ENCODE assay signal across 27 mouse cellular contexts in genomic region chr13:21183066-21183465, GRCm38 (mm10). TPM values are rescaled to one million over a fixed set of nuclear protein-coding genes. Genes with fewer than 3 reads are reported as not detected.
A peak's percentile ranks its signal among the peaks of the same experiment; 100 is the strongest.
DNase-seq lines count a peak whose midpoint lies in the region; ATAC-seq and TF ChIP-seq lines count a peak whose summit lies in the region.
"Had no signal": no experiment of that assay in that cellular context is flagged by ENCODE, and none has a peak within 500 bp of the region (broad histone marks: within the 10 kb centered on the region; RNA-seq: fewer than 3 reads in every experiment).

No protein-coding gene starts in this region.

- TF ChIP-seq CTCF in liver, postnatal 0 days (IDR thresholded peaks at IDR 0.05; ENCODE audit: low read depth), result no peak
- no peak for TF ChIP-seq CTCF in G1E (IDR thresholded peaks at IDR 0.05; ENCODE audit: low read depth, low read length)

- H3K4me1 ChIP-seq in heart, embryonic 12.5 days (replicated peaks), result peaks cover 21% of the 10 kb centered on the region
- H3K4me1 ChIP-seq in intestine, embryonic 15.5 days (replicated peaks), result peaks cover 26% of the 10 kb centered on the region
- peaks cover 33% of the 10 kb centered on the region for H3K4me1 ChIP-seq in intestine, embryonic 16.5 days (ENCODE audit: control insufficient read depth, insufficient read depth, low read length)
- H3K4me1 ChIP-seq in liver, embryonic 15.5 days (replicated peaks), result peaks cover 48% of the 10 kb centered on the region
- H3K4me1 ChIP-seq in liver, postnatal 0 days (ENCODE audit: insufficient read depth), result peaks cover 27% of the 10 kb centered on the region
- peaks cover 60% of the 10 kb centered on the region for H3K4me1 ChIP-seq in G1E (ENCODE audit: insufficient read depth, low read depth, low read length)

- H3K4me2 ChIP-seq in heart, embryonic 12.5 days, result no peak overlapping the region
- 0 out of 2 replicates have a peak overlapping the region, but pooled peaks have one; percentile 82 for H3K4me2 ChIP-seq in intestine, embryonic 15.5 days (replicated peaks)
- H3K4me2 ChIP-seq in intestine, embryonic 16.5 days (ENCODE audit: low read depth, low read length), result no peak overlapping the region
- H3K4me2 ChIP-seq in liver, embryonic 15.5 days, result 0 out of 2 replicates have a peak overlapping the region, but pooled peaks have one; percentile 93
- no peak overlapping the region for H3K4me2 ChIP-seq in liver, postnatal 0 days (ENCODE audit: low read depth, low read length)
- H3K4me2 ChIP-seq: embryonic facial prominence, embryonic 15.5 days had no signal

- H3K9me3 ChIP-seq in heart, embryonic 12.5 days (replicated peaks), result no peaks in the 10 kb centered on the region
- H3K9me3 ChIP-seq in intestine, embryonic 15.5 days, result no peaks in the 10 kb centered on the region
- no peaks in the 10 kb centered on the region for H3K9me3 ChIP-seq in intestine, embryonic 16.5 days (ENCODE audit: control insufficient read depth, low read length)
- no peaks in the 10 kb centered on the region for H3K9me3 ChIP-seq in liver, embryonic 15.5 days (replicated peaks)
- no peaks in the 10 kb centered on the region for H3K9me3 ChIP-seq in liver, postnatal 0 days (ENCODE audit: low read length)
- H3K9me3 ChIP-seq in G1E (replicated peaks), result no peaks in the 10 kb centered on the region
- H3K9me3 ChIP-seq: embryonic facial prominence, embryonic 15.5 days; forebrain, embryonic 13.5 days had no signal

- H3K9ac ChIP-seq in heart, embryonic 12.5 days, result no peak overlapping the region
- no peak overlapping the region for H3K9ac ChIP-seq in intestine, embryonic 15.5 days
- H3K9ac ChIP-seq in intestine, embryonic 16.5 days (ENCODE audit: low read depth, low read length), result no peak overlapping the region
- H3K9ac ChIP-seq in liver, embryonic 15.5 days, result no peak overlapping the region; the same call in 1 of the 2 replicates
- no peak overlapping the region for H3K9ac ChIP-seq in liver, postnatal 0 days (replicated peaks)
- H3K9ac ChIP-seq: embryonic facial prominence, embryonic 15.5 days; forebrain, embryonic 13.5 days had no signal

- H3K27ac ChIP-seq in heart, embryonic 12.5 days (ENCODE audit: poor library complexity, severe bottlenecking), result no peak overlapping the region
- no peak overlapping the region for H3K27ac ChIP-seq in intestine, embryonic 15.5 days
- H3K27ac ChIP-seq in intestine, embryonic 16.5 days (ENCODE audit: low read length), result no peak overlapping the region
- no peak overlapping the region for H3K27ac ChIP-seq in liver, embryonic 15.5 days (replicated peaks)
- no peak overlapping the region for H3K27ac ChIP-seq in liver, postnatal 0 days (ENCODE audit: low read depth)
- H3K27ac ChIP-seq: embryonic facial prominence, embryonic 15.5 days; forebrain, embryonic 13.5 days had no signal

- WGBS in heart, embryonic 12.5 days, result 95% methylated on average over 6 of the region's 6 CpGs
- 91% methylated on average over 6 of the region's 6 CpGs for WGBS in intestine, embryonic 15.5 days
- WGBS in intestine, embryonic 16.5 days, result 92% methylated on average over 6 of the region's 6 CpGs
- 89% methylated on average over 6 of the region's 6 CpGs for WGBS in liver, embryonic 15.5 days (ENCODE audit: insufficient replicate concordance)
- WGBS in liver, postnatal 0 days (ENCODE audit: insufficient replicate concordance), result 90% methylated on average over 6 of the region's 6 CpGs

- no peak for TF ChIP-seq EP300 in liver, postnatal 0 days (IDR thresholded peaks at IDR 0.05; ENCODE audit: low read depth)

- no peak overlapping the region for H3K4me3 ChIP-seq in heart, embryonic 12.5 days
- no peak overlapping the region for H3K4me3 ChIP-seq in intestine, embryonic 15.5 days (replicated peaks)
- H3K4me3 ChIP-seq in intestine, embryonic 16.5 days (ENCODE audit: low read length), result no peak overlapping the region
- no peak overlapping the region for H3K4me3 ChIP-seq in liver, embryonic 15.5 days (replicated peaks)
- no peak overlapping the region for H3K4me3 ChIP-seq in liver, postnatal 0 days (ENCODE audit: low read depth, low read length)
- peak overlapping the region; percentile 37; the same call in 1 of the 2 replicates for H3K4me3 ChIP-seq in G1E (ENCODE audit: low read depth, low read length)
- H3K4me3 ChIP-seq: embryonic facial prominence, embryonic 15.5 days had no signal

- DNase-seq in heart, adult 11 months, result peak; percentile 58
- DNase-seq in liver, postnatal 0 days, result no peak
- DNase-seq in G1E (ENCODE audit: low spot score), result no peak
- DNase-seq in frontal cortex, postnatal 14 days (ENCODE audit: low spot score in 2 of 2), result no peak
- DNase-seq: adrenal gland, adult 8-10 months; adrenal gland, postnatal 36 days; cerebellum, adult 2 months; cerebellum, postnatal 10 days; gastrocnemius, postnatal 36 days; heart, adult 18-20 months; heart, postnatal 36 days; kidney, adult 11 months had no signal

- H3K36me3 ChIP-seq in heart, embryonic 12.5 days, result peaks cover 61% of the 10 kb centered on the region
- H3K36me3 ChIP-seq in intestine, embryonic 15.5 days, result peaks cover 37% of the 10 kb centered on the region
- peaks cover 15% of the 10 kb centered on the region for H3K36me3 ChIP-seq in intestine, embryonic 16.5 days (ENCODE audit: control insufficient read depth, insufficient read depth, low read length)
- peaks cover 63% of the 10 kb centered on the region for H3K36me3 ChIP-seq in liver, embryonic 15.5 days (replicated peaks)
- peaks cover 44% of the 10 kb centered on the region for H3K36me3 ChIP-seq in liver, postnatal 0 days (replicated peaks; ENCODE audit: insufficient read depth, low read length)
- peaks cover 72% of the 10 kb centered on the region for H3K36me3 ChIP-seq in G1E (replicated peaks)

- no peak for ATAC-seq in heart, embryonic 12.5 days (ENCODE audit: insufficient number of reproducible peaks, low FRiP score)
- no peak for ATAC-seq in intestine, embryonic 15.5 days
- ATAC-seq in intestine, embryonic 16.5 days, result no peak
- ATAC-seq in liver, embryonic 15.5 days (ENCODE audit: insufficient read depth), result no peak
- no peak for ATAC-seq in liver, postnatal 0 days
- ATAC-seq in G1E (ENCODE audit: extremely low read depth, insufficient number of reproducible peaks, low FRiP score, poor library complexity, severe bottlenecking), result no peak
- ATAC-seq: forebrain, embryonic 13.5 days; hindbrain, embryonic 16.5 days had no signal

- H3K27me3 ChIP-seq in heart, embryonic 12.5 days (replicated peaks), result no peaks in the 10 kb centered on the region
- H3K27me3 ChIP-seq in intestine, embryonic 15.5 days (replicated peaks), result no peaks in the 10 kb centered on the region
- no peaks in the 10 kb centered on the region for H3K27me3 ChIP-seq in intestine, embryonic 16.5 days (replicated peaks; ENCODE audit: control insufficient read depth, insufficient read depth, low read length)
- H3K27me3 ChIP-seq in liver, embryonic 15.5 days, result no peaks in the 10 kb centered on the region
- H3K27me3 ChIP-seq in liver, postnatal 0 days (ENCODE audit: insufficient read depth, low read length), result no peaks in the 10 kb centered on the region
- no peaks in the 10 kb centered on the region for H3K27me3 ChIP-seq in G1E (ENCODE audit: insufficient read depth, low read length)
- H3K27me3 ChIP-seq: CH12.LX; embryonic facial prominence, embryonic 15.5 days; forebrain, embryonic 13.5 days had no signal

RNA-seq across cellular contexts. Expression of gene Trim27, which starts 3.8 kb away (rescaled TPM):
- 98.2 and 103 TPM in 2 replicates for polyA plus RNA-seq in heart, embryonic 12.5 days (2016; fragmentation: Nextera tagmentation; extraction: Ambion mirVana)
- polyA plus RNA-seq in intestine, embryonic 15.5 days (2015; fragmentation: Nextera tagmentation; extraction: Ambion mirVana), result 155 and 156 TPM in 2 replicates
- 119 and 122 TPM in 2 replicates for polyA plus RNA-seq in intestine, embryonic 16.5 days (2015; fragmentation: Nextera tagmentation; extraction: Ambion mirVana)
- polyA plus RNA-seq in liver, embryonic 15.5 days (2015; fragmentation: Nextera tagmentation; extraction: Ambion mirVana), result 59.3 and 65.7 TPM in 2 replicates
- 36.5 and 36.7 TPM in 2 replicates for polyA plus RNA-seq in liver, postnatal 0 days (2015; fragmentation: Nextera tagmentation; extraction: Ambion mirVana)
- 91.5 and 93.2 TPM in 2 replicates for total RNA-seq in G1E (2014; fragmentation: Nextera tagmentation)
- 173 and 196 TPM in 2 replicates for total RNA-seq in G1E (2017)
- polyA plus RNA-seq in G1E (2012), result 139 and 188 TPM in 2 replicates

RNA-seq across cellular contexts. Expression of gene Olfr1368, which starts 37.4 kb away (rescaled TPM):
- polyA plus RNA-seq in heart, embryonic 12.5 days (2016; fragmentation: Nextera tagmentation; extraction: Ambion mirVana), result not detected in 2 replicates
- not detected in 2 replicates for polyA plus RNA-seq in intestine, embryonic 15.5 days (2015; fragmentation: Nextera tagmentation; extraction: Ambion mirVana)
- not detected in 2 replicates for polyA plus RNA-seq in intestine, embryonic 16.5 days (2015; fragmentation: Nextera tagmentation; extraction: Ambion mirVana)
- polyA plus RNA-seq in liver, embryonic 15.5 days (2015; fragmentation: Nextera tagmentation; extraction: Ambion mirVana), result not detected in 2 replicates
- not detected in 2 replicates for polyA plus RNA-seq in liver, postnatal 0 days (2015; fragmentation: Nextera tagmentation; extraction: Ambion mirVana)
- total RNA-seq in G1E (2014; fragmentation: Nextera tagmentation), result not detected in 2 replicates
- 0.11 TPM in 1 of 2 replicates, not detected in the other for total RNA-seq in G1E (2017)
- polyA plus RNA-seq in G1E (2012), result not detected in 2 replicates
- total RNA-seq: adrenal gland, adult 8-10 months; adrenal gland, postnatal 36 days; CH12.LX; ES-E14; gastrocnemius, adult 8-10 months; gastrocnemius, postnatal 36 days; heart, adult 18-20 months; heart, postnatal 36 days had no signal
- polyA plus RNA-seq: cerebellum, adult 2 months; embryonic facial prominence, embryonic 11.5 days; embryonic facial prominence, embryonic 15.5 days; erythroblast, embryonic 14.5 days; forebrain, embryonic 13.5 days; heart, embryonic 11.5 days; heart, postnatal 0 days; hindbrain, embryonic 11.5 days; hindbrain, embryonic 16.5 days had no signal

RNA-seq across cellular contexts. Expression of gene Olfr263, which starts 53.6 kb away (rescaled TPM):
- not detected in 2 replicates for polyA plus RNA-seq in heart, embryonic 12.5 days (2016; fragmentation: Nextera tagmentation; extraction: Ambion mirVana)
- not detected in 2 replicates for polyA plus RNA-seq in intestine, embryonic 15.5 days (2015; fragmentation: Nextera tagmentation; extraction: Ambion mirVana)
- not detected in 2 replicates for polyA plus RNA-seq in intestine, embryonic 16.5 days (2015; fragmentation: Nextera tagmentation; extraction: Ambion mirVana)
- not detected in 2 replicates for polyA plus RNA-seq in liver, embryonic 15.5 days (2015; fragmentation: Nextera tagmentation; extraction: Ambion mirVana)
- polyA plus RNA-seq in liver, postnatal 0 days (2015; fragmentation: Nextera tagmentation; extraction: Ambion mirVana), result not detected in 2 replicates
- not detected in 2 replicates for total RNA-seq in G1E (2014; fragmentation: Nextera tagmentation)
- total RNA-seq in G1E (2017), result 0.11 TPM in 1 of 2 replicates, not detected in the other
- not detected in 2 replicates for polyA plus RNA-seq in G1E (2012)
- total RNA-seq: adrenal gland, adult 8-10 months; adrenal gland, postnatal 36 days; CH12.LX; ES-E14; gastrocnemius, adult 8-10 months; gastrocnemius, postnatal 36 days; heart, adult 18-20 months; heart, postnatal 36 days had no signal
- polyA plus RNA-seq: cerebellum, adult 2 months; embryonic facial prominence, embryonic 11.5 days; embryonic facial prominence, embryonic 15.5 days; erythroblast, embryonic 14.5 days; forebrain, embryonic 13.5 days; heart, embryonic 11.5 days; heart, postnatal 0 days; hindbrain, embryonic 11.5 days; hindbrain, embryonic 16.5 days had no signal

Comparison
In these comparisons a context has a peak if more than half of its experiments do, and no peak if none do; other contexts are left out.
1. H3K4me2 ChIP-seq: peak in intestine, embryonic 15.5 days (single experiment) and liver, embryonic 15.5 days (single experiment); none in heart, embryonic 12.5 days (single experiment), intestine, embryonic 16.5 days (single experiment) and liver, postnatal 0 days (single experiment).